Mouse (Mus musculus): Measurements from ENCODE around the gene Ankrd33. TPM values are rescaled to one million over a fixed set of nuclear protein-coding genes. Genes with fewer than 3 reads are reported as not detected.
"Not testable (repeated sequence)": the region's sequence is repeated elsewhere in the genome, so short reads cannot be mapped to it uniquely, and the experiment has no call there.

Ankrd33 gene
- polyA plus RNA-seq, 1 experiment from 2014 or later = not detected

DNA sequence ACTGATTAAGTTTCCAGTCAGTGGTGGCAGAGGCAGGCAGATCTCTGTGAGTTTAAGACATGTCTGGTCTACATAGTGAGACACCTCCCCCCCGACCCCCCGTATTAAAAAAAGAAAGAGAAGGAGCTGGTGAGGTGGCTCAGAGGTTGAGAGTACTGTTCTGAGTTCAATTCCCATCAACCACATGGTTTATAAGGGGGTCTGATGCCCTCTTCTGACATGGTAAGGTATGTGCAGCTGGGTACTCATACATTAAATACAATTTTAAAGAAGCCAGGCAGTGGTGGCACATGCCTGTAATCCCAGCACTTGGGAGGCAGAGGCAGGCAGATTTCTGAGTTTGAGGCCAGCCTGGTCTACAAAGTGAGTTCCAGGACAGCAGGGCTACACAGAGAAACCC, 1.8 kb upstream of the Ankrd33 start:
- not testable (repeated sequence) for ATAC-seq; H3K27me3 ChIP-seq (replicated peaks; ENCODE audit: control insufficient read depth, insufficient read depth, low read length); H3K4me3 ChIP-seq (ENCODE audit: low read length); H3K4me2 ChIP-seq (ENCODE audit: low read length); H3K27ac ChIP-seq (ENCODE audit: low read depth, low read length); H3K9me3 ChIP-seq (ENCODE audit: control insufficient read depth, low read length); H3K9ac ChIP-seq (ENCODE audit: low read depth, low read length); H3K36me3 ChIP-seq (ENCODE audit: control insufficient read depth, insufficient read depth, low read length); H3K4me1 ChIP-seq (ENCODE audit: control insufficient read depth, insufficient read depth, low read depth, low read length)
- 83% methylated on average over 2 of the region's 2 CpGs for WGBS

DNA sequence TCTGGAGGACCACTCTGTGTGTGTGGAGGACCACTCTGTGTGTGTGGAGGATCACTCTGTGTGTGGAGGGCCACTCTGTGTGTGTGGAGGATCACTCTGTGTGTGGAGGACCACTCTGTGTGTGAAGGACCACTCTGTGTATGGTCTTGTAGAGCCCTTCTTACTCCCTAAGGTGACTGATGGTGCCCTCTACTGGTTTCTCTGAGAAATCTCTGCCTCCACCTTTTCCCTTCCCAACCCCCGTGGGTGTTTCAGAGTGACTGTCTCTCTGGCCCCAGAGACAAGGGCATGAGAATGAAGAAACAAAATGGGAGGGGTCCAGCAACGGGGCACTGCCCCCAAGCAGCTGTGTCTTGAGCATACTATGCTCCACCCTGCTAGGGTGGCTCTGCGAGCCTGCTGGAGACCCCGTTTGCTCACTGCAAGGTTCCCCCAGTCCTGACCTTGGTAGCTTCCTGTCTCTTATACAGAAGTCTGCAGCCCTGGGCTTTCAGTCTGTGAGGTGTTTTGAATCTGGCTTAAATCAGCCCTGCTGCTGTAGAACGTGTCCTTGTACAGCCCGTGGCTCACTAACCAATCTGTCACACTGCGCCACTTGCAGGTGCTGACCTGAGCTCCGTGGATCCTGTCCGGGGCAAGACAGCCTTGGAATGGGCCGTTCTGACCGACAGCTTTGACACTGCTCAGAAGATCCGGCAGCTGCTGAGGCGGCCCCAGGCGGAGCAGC, 3.0 kb downstream of the Ankrd33 start:
- Histone ChIP-seq H3K4me2 (ENCODE audit: low read length) (no peak overlapping the region), H3K4me3 (ENCODE audit: low read length) (no peak overlapping the region), H3K27me3 (replicated peaks; ENCODE audit: control insufficient read depth, insufficient read depth, low read length) (no peaks in the 10 kb centered on the region), H3K9ac (ENCODE audit: low read depth, low read length) (no peak overlapping the region), H3K4me1 (ENCODE audit: control insufficient read depth, insufficient read depth, low read depth, low read length) (no peaks in the 10 kb centered on the region), H3K9me3 (ENCODE audit: control insufficient read depth, low read length) (no peaks in the 10 kb centered on the region), H3K27ac (ENCODE audit: low read depth, low read length) (no peak overlapping the region), H3K36me3 (ENCODE audit: control insufficient read depth, insufficient read depth, low read length) (no peaks in the 10 kb centered on the region)
- no peak for ATAC-seq
- 57% methylated on average over 14 of the region's 14 CpGs for WGBS

DNA sequence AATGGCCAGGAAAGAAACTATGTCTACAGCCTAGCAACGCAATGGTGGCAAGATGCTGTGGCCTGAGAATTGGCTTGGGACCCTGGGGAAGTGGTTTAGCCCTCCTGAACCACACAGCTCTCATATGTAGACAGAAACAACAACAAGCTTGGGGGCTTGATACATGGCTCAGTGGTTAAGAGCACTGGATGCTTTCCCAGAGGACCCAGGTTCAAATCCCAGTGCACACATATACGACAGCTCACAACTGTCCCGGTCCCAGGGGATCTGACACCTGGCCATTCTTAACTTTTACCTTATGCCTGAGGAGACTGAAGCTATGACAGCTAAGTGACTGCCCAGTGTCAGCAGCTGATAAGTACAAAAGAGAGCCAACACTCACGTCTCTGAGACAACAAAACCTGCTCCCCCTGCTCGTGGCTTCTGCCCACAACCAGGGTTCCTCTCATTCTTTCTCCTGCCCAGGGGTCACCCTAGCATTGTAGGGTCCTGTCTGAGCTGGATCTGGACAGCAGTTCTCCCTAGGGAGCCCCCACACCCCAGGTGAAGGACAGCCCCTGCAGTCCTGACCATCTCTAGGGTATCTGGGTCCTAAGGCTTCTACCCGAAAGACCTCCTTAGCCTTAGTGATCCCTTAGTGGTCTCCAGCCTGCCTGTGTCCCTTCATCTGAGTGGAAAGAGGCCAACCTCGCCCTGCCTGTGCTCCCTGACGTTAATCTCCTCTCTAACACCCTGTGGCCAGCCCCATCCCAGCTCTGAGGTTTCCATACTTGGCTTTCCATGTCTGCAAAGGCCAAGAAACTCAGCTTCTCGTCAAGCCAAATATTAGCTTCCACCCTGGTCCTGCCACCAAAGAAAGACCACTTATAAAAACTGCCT, 6.1 kb downstream of the Ankrd33 start:
- Histone ChIP-seq H3K9me3 (ENCODE audit: control insufficient read depth, low read length) (no peaks in the 10 kb centered on the region), H3K27ac (ENCODE audit: low read depth, low read length) (no peak overlapping the region), H3K27me3 (replicated peaks; ENCODE audit: control insufficient read depth, insufficient read depth, low read length) (no peaks in the 10 kb centered on the region), H3K4me1 (ENCODE audit: control insufficient read depth, insufficient read depth, low read depth, low read length) (no peaks in the 10 kb centered on the region), H3K9ac (ENCODE audit: low read depth, low read length) (no peak overlapping the region), H3K4me3 (ENCODE audit: low read length) (no peak overlapping the region), H3K36me3 (ENCODE audit: control insufficient read depth, insufficient read depth, low read length) (no peaks in the 10 kb centered on the region), H3K4me2 (ENCODE audit: low read length) (no peak overlapping the region)
- 75% methylated on average over 9 of the region's 9 CpGs for WGBS
- no peak for ATAC-seq

DNA sequence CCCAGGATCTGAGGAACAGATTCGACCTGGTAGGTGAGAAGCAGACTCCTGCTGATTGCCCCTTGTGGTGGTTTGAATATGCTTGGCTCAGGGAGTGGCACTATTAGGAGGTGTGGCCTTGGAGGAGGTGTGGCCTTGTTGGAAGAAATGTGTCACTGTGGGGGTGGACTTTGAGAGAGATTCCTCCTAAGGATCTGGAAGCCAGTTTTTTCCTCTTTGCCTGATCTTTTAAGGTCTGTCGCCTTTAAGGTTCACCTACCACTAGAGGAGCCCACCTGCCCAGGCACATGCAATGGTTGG, 6.7 kb downstream of the Ankrd33 start:
- H3K9ac ChIP-seq (ENCODE audit: low read depth, low read length) = no peak overlapping the region
- no peaks in the 10 kb centered on the region; the same call in 1 of the 2 replicates for H3K27me3 ChIP-seq (replicated peaks; ENCODE audit: control insufficient read depth, insufficient read depth, low read length)
- no peaks in the 10 kb centered on the region for H3K9me3 ChIP-seq (ENCODE audit: control insufficient read depth, low read length)
- no peak overlapping the region for H3K27ac ChIP-seq (ENCODE audit: low read depth, low read length)
- ATAC-seq = no peak
- 34% methylated on average over 2 of the region's 2 CpGs for WGBS
- H3K4me3 ChIP-seq (ENCODE audit: low read length) = no peak overlapping the region
- no peaks in the 10 kb centered on the region for H3K36me3 ChIP-seq (ENCODE audit: control insufficient read depth, insufficient read depth, low read length)
- H3K4me2 ChIP-seq (ENCODE audit: low read length) = no peak overlapping the region
- H3K4me1 ChIP-seq (ENCODE audit: control insufficient read depth, insufficient read depth, low read depth, low read length) = no peaks in the 10 kb centered on the region

DNA sequence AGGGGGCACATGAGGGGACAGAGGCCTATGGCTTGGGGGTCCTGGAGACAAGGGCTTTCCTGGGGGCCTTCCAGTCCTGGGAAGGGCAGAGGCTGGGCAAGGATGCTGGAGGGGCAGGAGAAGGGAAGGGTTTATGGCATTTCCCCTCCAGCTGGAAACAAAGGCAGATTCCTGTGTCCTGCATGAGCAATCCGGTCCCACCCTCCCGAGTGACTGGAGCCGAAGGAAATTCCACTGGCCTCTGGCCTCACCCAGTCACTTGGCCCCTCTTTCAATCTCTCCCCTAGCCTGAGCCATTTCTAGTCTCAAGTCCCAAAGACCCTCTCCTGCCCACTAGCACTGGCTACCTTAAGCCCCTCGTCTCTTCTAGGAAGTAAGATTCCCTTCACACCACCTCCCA, 7.6 kb downstream of the Ankrd33 start:
- H3K9me3 ChIP-seq (ENCODE audit: control insufficient read depth, low read length) = no peaks in the 10 kb centered on the region
- H3K9ac ChIP-seq (ENCODE audit: low read depth, low read length) = no peak overlapping the region
- H3K36me3 ChIP-seq (ENCODE audit: control insufficient read depth, insufficient read depth, low read length) = no peaks in the 10 kb centered on the region
- no peak overlapping the region for H3K4me3 ChIP-seq (ENCODE audit: low read length)
- no peak overlapping the region for H3K27ac ChIP-seq (ENCODE audit: low read depth, low read length)
- H3K27me3 ChIP-seq (replicated peaks; ENCODE audit: control insufficient read depth, insufficient read depth, low read length) = peaks cover 7% of the 10 kb centered on the region
- WGBS = 46% methylated on average over 4 of the region's 4 CpGs
- no peak overlapping the region for H3K4me2 ChIP-seq (ENCODE audit: low read length)
- H3K4me1 ChIP-seq (ENCODE audit: control insufficient read depth, insufficient read depth, low read depth, low read length) = no peaks in the 10 kb centered on the region
- ATAC-seq = no peak

DNA sequence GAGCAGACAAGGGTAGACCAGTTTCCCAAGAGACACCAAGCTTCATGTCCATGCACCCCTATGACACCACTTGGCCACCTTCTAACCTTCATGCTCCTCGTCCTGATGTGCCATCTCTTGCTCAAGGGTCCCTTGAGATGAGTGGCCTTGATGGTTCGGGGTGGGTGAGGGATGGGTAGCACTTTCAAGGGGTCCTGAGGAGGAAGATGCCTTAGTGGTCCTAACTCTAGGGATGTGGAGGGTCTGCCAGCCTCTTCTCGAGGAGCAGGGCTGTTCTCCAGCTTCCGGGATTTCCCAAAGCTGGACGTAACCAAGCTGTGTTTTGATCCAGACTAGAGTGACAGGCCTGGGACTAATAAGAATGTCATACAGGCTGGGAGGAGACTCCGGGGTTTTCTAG, 10.0 kb downstream of the Ankrd33 start:
- Histone ChIP-seq H3K4me2 (ENCODE audit: low read length) (no peak overlapping the region), H3K27me3 (replicated peaks; ENCODE audit: control insufficient read depth, insufficient read depth, low read length) (peaks cover 22% of the 10 kb centered on the region), H3K9ac (ENCODE audit: low read depth, low read length) (no peak overlapping the region), H3K9me3 (ENCODE audit: control insufficient read depth, low read length) (no peaks in the 10 kb centered on the region), H3K4me1 (ENCODE audit: control insufficient read depth, insufficient read depth, low read depth, low read length) (peaks cover 7% of the 10 kb centered on the region), H3K27ac (ENCODE audit: low read depth, low read length) (no peak overlapping the region), H3K4me3 (ENCODE audit: low read length) (no peak overlapping the region), H3K36me3 (ENCODE audit: control insufficient read depth, insufficient read depth, low read length) (no peaks in the 10 kb centered on the region)
- WGBS = 92% methylated on average over 6 of the region's 6 CpGs
- ATAC-seq = no peak

DNA sequence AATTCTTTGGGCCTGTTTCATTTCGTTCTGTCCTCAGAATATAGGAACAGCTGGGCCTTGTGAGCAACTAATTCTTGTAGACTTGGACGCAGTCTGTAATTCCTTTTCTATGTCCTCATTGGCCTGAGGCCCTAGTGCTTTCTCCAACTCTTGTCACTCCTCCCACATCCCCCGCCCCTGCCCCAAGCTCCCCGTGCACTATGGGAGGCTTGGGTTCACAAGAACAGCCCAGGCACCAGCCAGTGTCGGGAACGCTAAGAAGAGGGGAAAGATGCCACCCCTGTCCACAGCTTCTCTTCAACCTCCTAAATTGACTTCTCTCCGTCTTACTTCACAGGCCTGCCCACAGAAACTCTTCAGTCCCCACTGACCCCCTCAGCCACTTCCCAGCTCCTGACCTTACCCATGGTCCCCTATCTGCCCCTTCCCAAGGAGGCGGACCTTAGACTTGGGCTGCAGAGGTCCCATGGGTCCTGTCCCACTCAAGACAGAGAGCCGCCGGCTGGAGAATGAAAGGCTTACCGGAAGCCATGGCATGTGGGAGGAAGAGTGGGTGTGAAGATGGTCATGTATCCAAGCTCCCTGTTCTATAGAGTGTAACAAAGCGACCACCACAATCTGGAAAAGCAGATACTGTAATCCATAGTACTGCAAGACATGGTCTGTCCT, 11.5 kb downstream of the Ankrd33 start:
- ATAC-seq = no peak
- Histone ChIP-seq H3K9ac (ENCODE audit: low read depth, low read length) (no peak overlapping the region), H3K9me3 (ENCODE audit: control insufficient read depth, low read length) (no peaks in the 10 kb centered on the region), H3K4me2 (ENCODE audit: low read length) (no peak overlapping the region), H3K36me3 (ENCODE audit: control insufficient read depth, insufficient read depth, low read length) (no peaks in the 10 kb centered on the region), H3K27ac (ENCODE audit: low read depth, low read length) (no peak overlapping the region), H3K4me3 (ENCODE audit: low read length) (no peak overlapping the region), H3K27me3 (replicated peaks; ENCODE audit: control insufficient read depth, insufficient read depth, low read length) (peaks cover 26% of the 10 kb centered on the region), H3K4me1 (ENCODE audit: control insufficient read depth, insufficient read depth, low read depth, low read length) (peaks cover 12% of the 10 kb centered on the region)
- WGBS = 81% methylated on average over 12 of the region's 12 CpGs

DNA sequence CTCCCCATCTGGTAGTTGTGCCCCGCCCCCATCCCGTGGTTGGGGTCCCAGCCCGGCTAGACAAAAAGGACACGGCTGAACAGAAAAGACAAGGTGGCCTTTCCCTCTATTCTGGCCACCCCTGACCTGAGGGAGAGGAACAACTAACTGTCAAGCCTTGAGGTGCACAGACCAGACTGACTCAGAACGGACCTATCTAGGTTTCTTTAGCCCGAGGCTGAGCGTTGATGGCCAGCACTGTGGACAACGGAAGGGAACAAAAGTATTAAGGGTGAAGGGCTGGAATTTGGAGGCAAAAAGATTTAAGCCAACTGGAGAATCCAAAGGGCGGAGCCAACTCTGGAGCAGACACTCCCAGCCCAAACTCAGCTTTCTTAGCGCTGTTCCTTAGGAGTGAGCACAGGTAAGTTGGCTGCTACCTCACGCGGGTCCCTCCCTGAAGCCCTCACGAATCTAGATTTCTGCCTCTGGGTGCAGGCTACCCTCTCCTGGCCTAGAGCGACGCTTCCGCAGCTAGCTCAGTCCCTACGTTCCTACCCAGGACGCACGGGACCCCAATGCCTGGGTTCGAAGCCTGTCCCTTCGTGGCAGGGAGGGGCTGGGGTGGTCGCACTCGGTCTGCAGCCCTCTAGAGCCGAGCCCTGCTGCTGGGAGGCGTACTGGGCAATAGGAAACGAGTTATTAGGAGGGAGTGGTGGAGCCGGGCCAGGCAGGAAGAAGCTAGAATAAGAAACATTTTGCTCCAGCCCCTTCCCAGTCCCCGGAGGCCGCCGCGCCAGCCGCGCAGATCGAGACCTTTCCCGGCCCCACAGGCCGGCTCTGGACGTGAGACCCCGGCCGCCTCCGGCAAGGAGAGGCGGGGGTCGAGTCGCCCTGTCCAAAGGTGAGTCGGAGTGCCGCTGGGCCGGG, 12.9 kb downstream of the Ankrd33 start, which contains the start of gene Acvrl1:
TSS of gene Acvrl1 (plus strand) at position 342 of the 909 bp plus-strand sequence.
- peak within 1 kb of the TSS; percentile 60 for H3K4me2 ChIP-seq (ENCODE audit: low read length)
- peaks cover 13% of the 10 kb centered on the region for H3K4me1 ChIP-seq (ENCODE audit: control insufficient read depth, insufficient read depth, low read depth, low read length)
- 4% methylated on average over 45 of the region's 46 CpGs for WGBS
- ATAC-seq = no peak
- H3K27ac ChIP-seq (ENCODE audit: low read depth, low read length) = no peak within 1 kb of the TSS
- H3K4me3 ChIP-seq (ENCODE audit: low read length) = peak within 1 kb of the TSS; percentile 36
- no peaks in the 10 kb centered on the region for H3K36me3 ChIP-seq (ENCODE audit: control insufficient read depth, insufficient read depth, low read length)
- H3K9me3 ChIP-seq (ENCODE audit: control insufficient read depth, low read length) = no peaks in the 10 kb centered on the region
- H3K9ac ChIP-seq (ENCODE audit: low read depth, low read length) = peak within 1 kb of the TSS; percentile 59
- peaks cover 26% of the 10 kb centered on the region for H3K27me3 ChIP-seq (replicated peaks; ENCODE audit: control insufficient read depth, insufficient read depth, low read length)

All from hindbrain, embryonic 16.5 days (tissue).